Mouse (Mus musculus) adipocyte (in vitro differentiated cells): ENCODE data around the gene Tmbim6.
"Not testable (repeated sequence)": the region's sequence is repeated elsewhere in the genome, so short reads cannot be mapped to it uniquely, and the experiment has no call there.

Experiments
- DNase-seq: peaks from one replicate; pipeline ENCODE4 v3.0.0-alpha.2; 2016; ENCODE audit warnings: low spot score

Gene Tmbim6

DNA sequence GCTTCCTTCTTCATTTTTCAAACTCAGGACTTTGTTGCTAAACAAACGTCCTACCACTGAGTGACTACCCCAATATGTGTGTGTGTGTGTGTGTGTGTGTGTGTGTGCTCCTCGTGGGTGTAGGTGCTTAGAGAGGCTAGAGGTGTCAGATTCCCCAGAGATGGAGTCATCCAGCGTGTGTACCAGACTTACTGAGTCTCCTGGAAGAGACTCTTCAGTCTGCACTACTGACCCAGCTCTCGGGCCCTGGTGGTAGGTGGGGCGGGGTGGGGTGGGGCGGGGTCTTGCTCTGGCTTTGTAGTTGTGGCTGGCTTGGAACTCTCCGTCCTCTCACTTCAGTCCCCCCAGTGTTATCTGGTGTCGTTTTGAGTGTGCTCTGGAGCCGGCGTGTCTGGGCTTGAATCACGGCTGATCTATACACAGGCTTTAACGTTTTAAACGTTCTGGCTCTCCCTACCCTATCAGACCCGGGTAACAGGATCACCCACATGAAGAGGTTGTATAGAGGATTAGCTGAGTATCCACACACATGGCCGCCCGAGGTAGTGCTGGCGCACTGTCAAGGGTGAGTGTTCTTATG lies 25.1 kb downstream of the Tmbim6 start:
- no peak for DNase-seq

DNA sequence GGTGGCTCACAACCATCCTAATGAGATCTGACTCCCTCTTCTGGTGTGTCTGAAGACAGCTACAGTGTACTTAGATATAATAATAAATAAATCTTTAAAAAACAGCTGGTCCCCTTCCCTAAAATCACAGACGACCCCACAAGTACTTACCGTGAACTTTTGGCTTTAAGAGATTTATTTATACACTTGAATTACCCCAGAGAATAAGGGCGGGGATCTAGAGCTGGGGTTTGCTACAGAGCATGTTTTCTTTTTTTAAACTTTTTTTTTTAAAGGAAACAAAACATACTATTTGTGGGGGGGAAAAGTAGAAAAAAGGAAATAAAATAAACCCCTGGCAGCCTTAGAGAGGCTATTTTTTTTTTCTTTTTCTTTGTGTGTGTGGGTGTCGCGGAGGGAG lies 27.4 kb downstream of the Tmbim6 start:
- DNase-seq: no peak

DNA sequence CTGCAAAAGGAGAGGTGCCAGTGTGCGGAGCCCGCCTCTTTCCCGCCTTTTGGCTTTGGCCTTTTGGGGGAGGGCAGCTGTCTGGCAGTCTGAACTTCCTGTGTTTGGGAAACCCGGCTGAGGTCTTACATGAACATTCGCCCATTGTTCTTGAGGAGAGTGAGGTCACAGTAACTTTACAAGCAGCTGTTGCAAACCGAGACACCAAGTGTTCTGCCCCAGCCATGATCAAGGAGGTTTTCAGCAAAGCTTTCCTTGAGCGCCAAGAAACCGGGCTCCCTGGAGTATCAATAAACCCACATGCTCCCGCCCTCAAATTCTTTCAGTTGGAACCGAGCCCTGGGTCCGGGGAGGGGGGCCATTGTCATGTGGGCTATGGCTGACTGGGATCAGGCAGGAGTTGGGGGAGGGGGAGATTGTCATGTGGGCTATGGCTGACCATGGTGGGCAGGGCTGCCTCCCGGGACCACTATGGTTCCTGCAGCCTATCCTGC lies 27.9 kb downstream of the Tmbim6 start:
- peak; percentile 71 for DNase-seq

GRCm38 (mm10) chr15:99421152-99421551 lies 28.5 kb downstream of the Tmbim6 start:
- no peak for DNase-seq

GRCm38 (mm10) chr15:99421676-99422075 lies 29.0 kb downstream of the Tmbim6 start:
- no peak for DNase-seq

- no peak for DNase-seq
These were observed 29.9 kb downstream of the Tmbim6 start for GRCm38 (mm10) chr15:99422551-99422950.

DNA sequence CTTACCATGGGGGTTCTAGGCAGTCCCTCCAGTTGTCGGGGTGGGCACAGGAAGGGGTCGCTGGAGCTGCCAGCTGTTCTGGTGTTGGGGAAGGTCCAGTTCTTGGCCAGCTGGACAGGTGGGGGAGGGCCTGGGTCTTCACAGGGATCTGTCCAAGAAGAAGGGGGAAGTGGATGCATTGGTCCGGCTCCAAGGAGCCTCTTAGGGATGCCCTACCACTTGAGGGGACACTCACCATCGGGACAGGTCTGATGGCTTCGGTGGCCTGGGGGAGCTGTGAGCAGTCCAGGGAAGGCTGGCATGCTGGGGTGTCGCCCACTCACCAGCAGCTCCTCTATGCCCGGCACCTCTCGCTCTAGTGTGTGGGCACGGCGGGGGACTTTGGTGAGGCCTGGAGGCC lies 30.4 kb downstream of the Tmbim6 start:
- DNase-seq: no peak

DNA sequence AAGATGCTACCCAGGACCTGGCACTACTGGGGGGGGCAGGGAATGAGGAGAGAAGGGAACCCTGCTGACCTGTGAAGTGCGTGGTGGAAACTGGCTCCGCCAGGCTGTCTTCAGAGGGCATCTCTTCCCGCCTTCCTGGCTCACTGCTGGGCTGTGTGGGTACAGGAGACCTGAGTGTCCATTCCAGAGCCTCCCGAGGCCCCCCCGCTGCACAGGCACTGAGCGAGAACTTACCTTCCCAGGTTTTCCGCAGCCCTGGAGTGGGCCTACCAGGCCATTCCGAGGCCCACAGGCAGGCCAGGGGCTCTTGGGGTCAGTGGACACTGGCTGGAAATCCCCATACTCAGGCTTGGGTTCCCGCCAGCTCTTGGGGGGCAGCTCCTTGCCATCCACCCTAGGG lies 31.2 kb downstream of the Tmbim6 start:
- DNase-seq: no peak

DNA sequence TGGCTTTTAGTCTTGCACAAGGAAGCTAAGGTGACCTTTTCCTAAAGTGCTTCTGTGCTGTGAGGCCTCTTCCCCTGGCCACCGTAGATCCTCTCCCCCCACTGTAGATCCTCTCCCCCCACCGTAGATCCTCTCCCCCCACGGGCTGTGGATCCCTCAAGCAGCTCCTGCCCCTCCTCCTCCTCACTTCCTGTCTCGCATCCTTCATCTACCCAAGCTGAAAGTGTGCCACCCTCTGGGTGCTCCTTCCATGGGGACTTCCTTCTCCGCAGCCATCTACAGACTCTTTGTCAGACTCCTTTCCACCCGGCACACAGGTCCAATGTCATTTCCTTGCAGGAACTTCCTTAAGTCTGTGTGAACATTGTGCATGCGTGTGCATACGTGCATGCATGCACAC lies 37.7 kb downstream of the Tmbim6 start:
- DNase-seq: no peak

DNA sequence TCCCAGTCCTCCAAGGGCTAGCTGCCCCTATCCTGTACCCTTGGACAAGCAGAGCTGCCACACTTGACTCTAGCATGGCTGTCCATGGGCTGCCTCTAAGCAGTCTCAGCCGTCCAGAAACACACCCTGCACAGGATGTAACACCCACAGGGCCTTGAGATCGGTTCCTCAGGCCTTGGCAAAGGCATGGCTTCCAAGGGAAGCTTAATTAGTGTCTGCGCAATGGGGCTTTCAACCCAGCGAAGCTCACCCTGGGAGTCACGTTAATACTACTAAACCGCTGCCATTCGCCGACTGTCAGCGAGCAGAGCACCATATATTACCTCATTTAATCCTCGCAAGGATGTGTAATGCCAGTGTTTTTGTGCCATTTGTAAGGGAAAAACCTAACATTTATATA lies 38.4 kb downstream of the Tmbim6 start:
- no peak for DNase-seq

- DNase-seq: no peak
These were observed 38.8 kb downstream of the Tmbim6 start for GRCm38 (mm10) chr15:99431504-99431903.

DNA sequence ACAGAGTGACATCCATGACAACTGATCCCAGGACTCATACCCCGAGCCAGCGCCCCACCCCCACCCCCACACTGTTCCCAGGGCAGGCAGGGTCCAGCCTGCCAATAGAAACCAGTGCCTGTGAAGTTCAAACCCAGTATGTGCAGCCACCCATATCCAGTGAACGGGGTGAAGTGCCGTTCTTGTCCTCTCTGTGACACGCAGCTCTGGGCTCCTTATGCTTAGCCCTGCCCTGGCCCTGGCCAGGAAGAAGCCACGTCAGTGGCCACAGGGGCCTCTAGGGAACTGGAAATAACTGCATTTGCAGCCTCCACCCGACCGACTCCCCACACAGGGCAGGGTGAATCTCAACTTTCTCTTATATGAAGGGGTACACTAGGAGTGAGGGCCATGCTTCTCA lies 39.3 kb downstream of the Tmbim6 start:
- DNase-seq: peak; percentile 33

DNA sequence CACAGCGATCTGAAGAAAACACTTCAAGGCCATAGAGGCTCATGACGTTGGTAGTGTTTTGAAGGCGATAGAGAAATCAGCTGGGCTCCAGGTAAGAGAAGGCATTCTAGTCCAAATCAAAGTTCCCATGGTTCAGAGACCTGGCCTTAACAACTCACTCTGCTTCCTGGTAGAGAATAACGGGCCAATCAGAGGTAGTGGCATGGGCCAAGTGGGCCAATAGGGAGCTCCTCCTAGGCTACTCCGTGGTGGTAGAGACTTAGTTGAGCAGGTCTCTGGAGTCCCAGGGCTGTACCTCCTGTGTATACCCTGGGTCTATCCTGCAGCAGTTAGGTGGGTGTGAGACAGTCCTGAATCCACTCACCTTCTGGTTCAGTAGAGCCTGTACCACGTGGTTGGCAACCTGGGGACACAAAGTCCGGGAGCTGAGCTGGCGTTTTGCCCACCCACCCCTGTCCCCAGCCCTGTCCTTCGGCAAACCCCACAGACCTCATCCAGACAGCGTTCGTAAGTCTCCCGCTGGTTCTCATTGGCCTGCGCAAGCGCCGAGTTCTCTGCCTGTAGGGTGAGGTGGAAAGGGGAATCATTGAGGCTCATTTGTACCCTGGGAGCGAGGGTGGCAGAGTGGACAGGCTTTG lies 40.5 kb downstream of the Tmbim6 start:
- DNase-seq: no peak

- no peak for DNase-seq
These were observed 41.2 kb downstream of the Tmbim6 start for GRCm38 (mm10) chr15:99433913-99434312.

GRCm38 (mm10) chr15:99438966-99439698 lies 46.5 kb downstream of the Tmbim6 start:
- no peak for DNase-seq

DNA sequence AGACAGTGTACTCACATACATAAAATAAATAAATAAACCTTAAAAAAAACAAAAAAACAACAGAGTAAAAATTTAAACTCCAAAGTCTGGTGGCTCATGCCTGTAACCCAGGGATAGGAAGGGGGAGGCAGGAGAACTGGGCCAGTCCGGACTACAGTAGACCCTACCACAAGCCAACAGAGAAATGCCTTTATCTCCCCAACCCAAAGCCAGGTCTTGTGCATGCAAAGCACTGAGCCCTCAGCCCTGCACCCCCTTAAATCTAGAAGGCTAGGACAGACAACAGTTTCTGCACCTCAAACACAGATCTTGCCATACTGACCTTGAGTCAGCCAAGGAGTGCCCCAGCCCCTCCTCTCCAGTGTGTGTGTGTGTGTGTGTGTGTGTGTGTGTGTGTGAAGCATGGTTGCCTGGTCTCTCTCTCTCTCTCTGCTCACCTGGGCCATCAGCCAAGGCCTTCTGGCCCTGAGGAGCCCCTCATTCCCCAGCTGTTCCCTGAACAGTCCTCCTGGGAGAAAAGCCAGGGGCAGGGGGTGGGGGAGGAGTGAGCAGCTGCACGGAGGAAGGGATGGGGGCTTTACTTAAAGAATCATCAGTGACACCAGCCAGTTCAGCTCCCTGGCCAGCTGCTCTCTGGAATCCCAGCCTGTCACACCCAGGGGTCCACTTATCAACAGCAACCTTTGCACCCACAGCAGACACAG lies 47.6 kb downstream of the Tmbim6 start:
- DNase-seq: peak; percentile 38

- no peak for DNase-seq
These were observed 48.3 kb downstream of the Tmbim6 start for GRCm38 (mm10) chr15:99440816-99441457.

- no peak for DNase-seq
These were observed 49.7 kb downstream of the Tmbim6 start for GRCm38 (mm10) chr15:99442358-99442757.

DNA sequence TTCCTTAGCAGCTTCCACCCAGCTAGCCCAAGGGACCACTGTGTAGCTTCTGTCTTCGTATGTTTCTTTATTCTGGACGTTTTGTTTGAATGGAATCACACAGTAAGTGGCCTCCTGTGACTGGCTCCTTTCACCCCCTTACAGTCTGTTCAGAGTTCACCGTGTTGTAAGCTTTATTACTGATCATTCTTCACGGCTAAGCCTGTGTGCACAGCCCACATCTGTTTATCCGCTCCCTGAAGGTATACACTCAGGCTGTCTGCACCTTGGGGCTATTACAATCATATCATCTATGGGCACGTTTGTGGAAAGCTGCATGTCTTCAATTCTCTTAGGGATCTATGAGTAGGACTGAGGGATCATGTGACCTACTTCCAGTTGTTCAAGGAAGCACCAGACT lies 52.9 kb downstream of the Tmbim6 start:
- peak; percentile 24 for DNase-seq

DNA sequence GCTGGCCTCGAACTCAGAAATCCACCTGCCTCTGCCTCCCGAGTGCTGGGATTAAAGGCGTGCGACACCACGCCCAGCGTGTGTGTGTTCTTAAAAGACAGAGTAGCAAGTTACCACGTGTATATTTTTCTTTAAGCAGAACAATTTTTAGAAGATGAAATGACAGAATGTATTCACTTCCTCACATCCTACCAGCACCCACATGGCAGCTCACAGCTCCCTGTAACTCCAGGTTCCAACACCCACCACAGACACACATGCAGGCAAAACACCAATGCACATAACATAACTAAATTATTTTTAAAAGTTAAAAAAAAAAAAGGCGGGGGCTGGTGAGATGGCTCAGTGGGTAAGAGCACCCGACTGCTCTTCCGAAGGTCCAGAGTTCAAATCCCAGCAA lies 53.5 kb downstream of the Tmbim6 start:
- DNase-seq: not testable (repeated sequence)

DNA sequence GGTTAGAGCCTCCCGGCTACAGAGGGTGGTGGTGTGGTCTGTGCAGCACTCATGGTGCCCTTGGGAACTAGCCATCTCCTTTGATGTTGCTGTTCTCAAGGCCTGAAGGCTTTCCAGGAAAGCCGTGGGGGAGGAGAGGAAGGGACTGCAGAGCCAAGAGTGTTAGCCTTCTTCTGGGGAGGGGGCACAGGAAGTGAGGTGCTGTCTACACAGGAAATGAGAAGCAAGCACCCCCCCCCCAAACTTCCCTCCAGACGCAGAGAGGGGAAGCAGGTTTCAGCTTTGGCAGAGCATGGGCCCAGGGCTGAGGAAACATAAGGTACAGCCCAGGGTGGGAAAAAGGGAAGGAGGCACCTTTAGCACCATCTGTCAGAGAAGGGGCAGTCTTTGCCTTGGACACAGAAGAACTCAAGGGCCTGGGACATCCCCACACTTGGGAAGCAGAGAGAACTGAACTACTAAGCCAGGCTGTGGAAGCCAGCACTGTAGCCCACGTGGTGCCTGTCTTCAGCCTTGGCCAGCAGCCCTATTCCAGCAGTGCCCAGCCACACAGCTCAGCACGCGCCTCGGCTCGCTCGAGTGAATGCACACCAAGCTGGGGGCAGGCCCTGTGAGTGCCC lies 56.6 kb downstream of the Tmbim6 start:
- no peak for DNase-seq
